Comparison of ENCODE assay signal across 1 mouse cellular context in genomic region chr5:33193567-33193966, GRCm38 (mm10).
TF ChIP-seq lines count a peak whose summit lies in the region.

No protein-coding gene starts in this region.

TF ChIP-seq in MEL, 35 proteins besides CTCF, POLR2A, EP300 and RAD21 (continued from another document):
- TF ChIP-seq CHD1 (IDR thresholded peaks at IDR 0.05; ENCODE audit: low read depth, low read length) (no peak), ZMIZ1 (IDR thresholded peaks at IDR 0.05; ENCODE audit: low read depth, low read length) (no peak), UBTF (IDR thresholded peaks at IDR 0.05; ENCODE audit: borderline replicate concordance, insufficient read depth, low read depth, low read length) (no peak), NELFE (IDR thresholded peaks at IDR 0.05; ENCODE audit: low read depth, low read length) (no peak), TBP (IDR thresholded peaks at IDR 0.05; ENCODE audit: low read depth, low read length) (no peak; the same call in 1 of the 2 replicates), MXI1 (IDR thresholded peaks at IDR 0.05; ENCODE audit: low read depth, low read length) (no peak; the same call in 1 of the 2 replicates), MEF2A (IDR thresholded peaks at IDR 0.05; ENCODE audit: extremely low read depth, insufficient replicate concordance, low read depth, low read length, poor library complexity, severe bottlenecking) (no peak), RCOR1 (IDR thresholded peaks at IDR 0.05; ENCODE audit: low read depth, low read length) (peak; percentile 96), NRF1 (IDR thresholded peaks at IDR 0.05; ENCODE audit: insufficient read depth, low read depth, low read length, poor library complexity, severe bottlenecking) (no peak), KAT2A (conservative IDR thresholded peaks at IDR 0.05; ENCODE audit: low read depth, low read length) (no peak), ZNF384 (IDR thresholded peaks at IDR 0.05; ENCODE audit: low read depth, low read length) (no peak), MYB (IDR thresholded peaks at IDR 0.05; ENCODE audit: low read depth, low read length) (no peak; the same call in 1 of the 2 replicates), JUND (IDR thresholded peaks at IDR 0.05; ENCODE audit: low read depth, low read length) (no peak), TCF12 (IDR thresholded peaks at IDR 0.05; ENCODE audit: low read depth, low read length) (peak; percentile 91), GABPA (IDR thresholded peaks at IDR 0.05; ENCODE audit: low read depth, low read length) (no peak), USF1 (IDR thresholded peaks at IDR 0.05; ENCODE audit: low read depth, low read length) (no peak), CHD2 (IDR thresholded peaks at IDR 0.05; ENCODE audit: low read length) (no peak), BHLHE40 (IDR thresholded peaks at IDR 0.05; ENCODE audit: borderline replicate concordance, low read depth, low read length) (0 out of 2 replicates have a peak, but pooled peaks have one; percentile 9), SIN3A (IDR thresholded peaks at IDR 0.05; ENCODE audit: low read length) (peak; percentile 60), MAZ (IDR thresholded peaks at IDR 0.05; ENCODE audit: low read depth, low read length) (no peak), USF2 (IDR thresholded peaks at IDR 0.05; ENCODE audit: borderline replicate concordance in 1 of 2, insufficient read depth in 1 of 2, low read depth in 1 of 2, low read length in 2 of 2) (no peak)
